Mouse (Mus musculus) inflammation-experienced regulatory T-cells, adult 6 months (primary cell): Measurements from ENCODE around the gene Tmcc1. TPM values are rescaled to one million over a fixed set of nuclear protein-coding genes. Genes with fewer than 3 reads are reported as not detected.
A peak's percentile ranks its signal among the peaks of the same experiment; 100 is the strongest.

Experiments used
- ATAC-seq: one replicate; pipeline ENCODE4 v1.8.0; 2017
- polyA plus RNA-seq, 3 experiments: library from polyadenylated mRNA; unstranded; fragments of 100-300 nt; shearing (Covaris generic); gene quantifications; one replicate each; pipeline ENCODE4 v1.2.1; 2017

Gene Tmcc1
- polyA plus RNA-seq, 3 experiments from 2014 or later: 12.9 to 43.8 (median 31.4) TPM

GRCm38 (mm10) chr6:116010541-116010940 lies 182.7 kb downstream of the Tmcc1 start:
- peak; percentile 63 for ATAC-seq

GRCm38 (mm10) chr6:116009426-116009825 lies 183.9 kb downstream of the Tmcc1 start:
- no peak for ATAC-seq

DNA sequence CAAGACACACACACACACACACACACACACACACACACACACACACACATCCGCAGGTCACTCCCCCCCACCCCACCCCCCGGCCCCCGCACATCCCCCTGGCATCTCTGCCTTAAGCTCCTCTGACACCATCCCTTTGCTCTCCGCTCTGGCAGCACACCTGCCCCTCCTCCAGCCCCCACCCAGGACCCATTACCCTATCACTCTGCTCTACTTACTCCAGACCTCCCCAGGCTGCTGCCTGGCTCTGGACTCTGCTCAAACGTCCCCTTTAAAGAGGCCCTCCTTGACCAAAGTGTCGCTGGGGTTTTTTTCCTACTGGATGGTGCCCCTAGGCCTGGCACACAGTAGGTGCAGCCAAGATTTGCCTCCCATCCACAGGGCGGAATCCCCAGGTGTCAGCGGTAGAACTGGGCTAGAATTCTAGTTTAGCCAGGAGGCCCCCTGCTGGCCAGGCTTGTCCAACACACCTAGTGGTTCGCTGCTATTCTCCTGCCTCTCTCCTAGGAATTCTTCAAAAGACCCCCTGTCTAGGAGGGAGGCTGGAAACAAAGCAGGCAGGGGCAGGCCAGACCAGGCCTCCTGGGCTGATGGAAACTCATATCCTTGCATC lies 185.6 kb downstream of the Tmcc1 start:
- ATAC-seq: peak; percentile 65

DNA sequence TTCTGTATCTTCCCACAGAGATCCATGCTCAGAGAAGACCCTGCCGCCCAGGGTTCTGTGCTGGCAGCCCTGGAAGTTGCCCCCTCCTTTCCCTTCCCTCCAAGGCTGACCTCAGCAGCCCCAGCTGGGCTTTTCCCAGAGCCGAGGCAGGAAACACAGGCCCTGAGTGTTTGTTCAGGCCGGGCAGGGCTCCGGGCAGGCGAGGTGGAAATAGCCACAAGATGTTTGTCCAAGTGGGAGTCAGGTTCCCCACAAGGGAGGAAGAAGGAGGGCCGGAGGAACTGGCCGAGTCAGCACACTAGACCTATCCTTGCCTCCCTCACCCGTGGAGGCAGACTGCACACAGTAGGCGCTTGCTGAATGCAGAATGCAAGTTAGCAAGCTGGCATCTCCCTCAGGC lies 186.6 kb downstream of the Tmcc1 start:
- ATAC-seq: no peak

DNA sequence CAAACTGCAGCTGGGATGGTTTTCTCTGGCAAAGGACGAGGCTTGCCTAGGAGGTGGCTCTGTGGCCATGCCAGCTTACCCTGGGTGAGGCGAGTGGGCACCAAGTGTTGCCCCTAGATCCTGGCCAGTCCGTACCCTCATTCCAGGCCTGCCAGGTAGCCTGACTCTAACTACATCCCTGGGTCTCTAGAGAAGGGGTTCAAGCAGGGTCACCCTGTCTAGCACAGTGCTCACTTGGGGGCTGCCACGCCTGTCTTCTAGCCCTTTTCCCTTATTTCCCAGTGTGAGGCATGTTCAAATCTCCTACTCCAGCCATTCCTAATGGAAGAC lies 187.4 kb downstream of the Tmcc1 start:
- ATAC-seq: no peak

DNA sequence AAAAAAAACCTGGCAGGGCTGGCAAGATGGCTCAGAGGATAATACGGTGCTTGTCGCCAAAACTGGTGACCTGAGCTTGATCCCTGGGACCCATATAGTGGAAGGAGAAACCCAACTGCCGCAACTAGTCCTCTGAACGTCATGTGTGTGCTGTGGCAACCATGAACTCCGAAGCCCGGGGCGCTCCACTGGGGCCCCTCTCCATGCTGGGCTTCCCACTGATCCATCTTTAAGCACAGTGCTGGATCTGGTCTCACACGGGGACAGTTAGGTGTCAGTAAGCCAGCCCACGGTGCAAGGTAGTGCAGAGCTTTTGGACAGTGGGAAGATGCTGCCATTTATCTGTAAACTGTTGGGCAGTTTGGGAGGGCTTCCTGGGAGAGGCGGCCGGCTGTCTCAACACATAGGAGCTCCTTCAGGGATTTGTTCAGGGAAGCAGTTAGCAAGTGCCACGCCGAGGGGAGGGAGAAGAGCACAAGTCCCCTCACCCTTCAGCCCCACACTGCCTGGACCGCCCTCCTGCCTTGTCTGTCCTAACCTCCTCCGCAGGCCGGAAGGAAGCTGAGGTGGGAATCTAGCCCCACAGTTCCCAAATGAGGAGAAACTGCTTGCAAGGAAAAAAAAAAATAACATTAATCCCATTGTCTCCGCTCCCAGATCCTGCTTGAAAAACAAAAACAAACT lies 187.9 kb downstream of the Tmcc1 start:
- ATAC-seq: no peak

GRCm38 (mm10) chr6:116004716-116005115 lies 188.6 kb downstream of the Tmcc1 start:
- no peak for ATAC-seq

- ATAC-seq: no peak
Observed at GRCm38 (mm10) chr6:116004069-116004468, 189.2 kb downstream of the Tmcc1 start.

DNA sequence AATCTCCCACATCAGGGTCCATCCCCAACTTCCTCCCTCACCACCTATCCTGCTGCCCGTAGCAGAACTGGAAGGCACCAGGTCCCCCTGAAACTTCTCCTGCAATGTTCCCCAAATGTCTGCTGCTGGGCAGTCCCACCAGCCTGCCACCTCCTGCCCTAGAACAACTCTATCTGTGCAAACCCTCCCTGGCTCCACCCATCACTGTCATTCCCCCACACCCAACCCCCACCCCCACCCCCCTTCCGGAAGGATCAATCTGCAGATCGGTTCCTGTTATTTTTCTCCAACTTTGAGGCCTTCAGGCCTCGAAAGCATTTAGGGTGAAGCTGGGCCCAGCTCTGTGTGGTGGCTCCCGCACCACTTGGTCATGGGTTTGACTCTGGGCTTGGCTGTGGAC lies 189.8 kb downstream of the Tmcc1 start:
- ATAC-seq: peak; percentile 60

DNA sequence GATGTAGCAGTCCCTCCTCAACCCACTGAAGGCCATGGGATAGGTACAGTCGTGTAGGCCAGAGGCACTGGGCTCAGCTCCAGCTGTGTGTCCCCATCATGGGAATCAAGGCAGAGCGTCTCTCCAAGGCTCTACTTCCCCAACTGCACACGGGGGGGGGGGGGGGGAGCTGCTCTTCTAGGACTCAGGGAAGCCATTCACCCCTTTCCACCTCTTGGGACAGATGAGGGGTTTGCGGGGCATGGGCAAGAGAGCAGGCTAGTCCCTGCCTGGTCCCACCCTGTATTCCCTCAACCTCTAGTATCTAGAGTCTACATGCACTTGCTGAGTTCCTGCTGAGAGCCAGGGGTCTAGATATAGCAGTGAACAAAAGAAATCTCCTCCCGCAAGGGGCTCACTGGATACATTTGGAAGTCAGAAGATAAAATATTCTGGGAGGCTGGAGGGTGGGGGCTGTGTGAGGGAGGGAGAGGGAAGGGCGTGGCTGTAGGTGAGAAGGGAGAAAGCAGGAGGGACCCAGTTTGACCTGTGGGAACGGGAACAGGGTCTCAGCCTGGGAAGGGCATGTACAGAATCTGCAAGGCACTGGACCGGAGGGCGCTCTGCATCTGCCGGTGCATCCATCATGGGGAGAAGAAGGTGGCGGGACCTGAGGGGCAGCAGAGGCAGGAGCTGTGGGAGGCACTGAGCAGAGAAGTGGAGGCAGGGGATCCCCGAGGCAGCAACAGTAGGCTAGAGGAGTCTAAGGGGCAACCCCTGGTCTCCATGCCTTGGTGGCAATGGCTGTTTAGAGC lies 190.8 kb downstream of the Tmcc1 start:
- no peak for ATAC-seq

DNA sequence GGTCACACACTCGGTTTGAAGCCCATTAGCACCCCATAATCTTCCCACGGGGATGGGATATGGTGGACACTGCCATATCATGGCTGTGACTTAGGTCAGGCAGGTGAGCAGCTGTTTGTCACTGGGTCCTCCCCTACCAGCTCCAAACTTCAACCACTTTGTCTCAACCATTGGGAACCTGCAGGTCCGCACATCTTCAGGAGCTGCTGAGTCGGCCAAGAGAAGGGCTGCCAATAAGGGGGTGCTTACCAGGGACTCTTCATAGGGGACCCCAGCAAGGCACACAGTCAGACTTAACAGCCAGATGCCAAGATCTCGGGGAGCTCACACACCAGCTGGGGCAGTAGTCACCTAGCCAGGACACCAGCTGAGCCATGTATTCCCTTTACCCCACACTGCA lies 192.4 kb downstream of the Tmcc1 start:
- no peak for ATAC-seq

DNA sequence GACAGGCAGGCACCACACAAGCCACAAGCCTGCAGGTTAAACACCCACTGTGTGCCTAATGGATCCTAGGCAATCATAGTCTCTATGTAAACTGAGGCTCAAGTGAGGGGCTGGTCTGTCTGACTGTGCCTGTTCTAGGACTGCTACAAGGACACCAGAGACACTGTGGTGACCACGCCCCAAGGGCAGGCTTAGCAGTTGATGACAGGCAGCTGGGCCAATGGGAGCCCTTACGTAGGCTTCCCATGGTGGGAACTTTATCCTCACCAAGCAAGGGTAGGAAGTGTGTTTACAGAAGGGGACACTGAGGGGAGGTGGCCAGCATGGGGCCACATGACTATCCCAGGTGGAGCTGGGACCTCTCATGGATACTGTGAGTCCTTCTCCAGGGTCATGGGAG lies 194.1 kb downstream of the Tmcc1 start:
- ATAC-seq: no peak

DNA sequence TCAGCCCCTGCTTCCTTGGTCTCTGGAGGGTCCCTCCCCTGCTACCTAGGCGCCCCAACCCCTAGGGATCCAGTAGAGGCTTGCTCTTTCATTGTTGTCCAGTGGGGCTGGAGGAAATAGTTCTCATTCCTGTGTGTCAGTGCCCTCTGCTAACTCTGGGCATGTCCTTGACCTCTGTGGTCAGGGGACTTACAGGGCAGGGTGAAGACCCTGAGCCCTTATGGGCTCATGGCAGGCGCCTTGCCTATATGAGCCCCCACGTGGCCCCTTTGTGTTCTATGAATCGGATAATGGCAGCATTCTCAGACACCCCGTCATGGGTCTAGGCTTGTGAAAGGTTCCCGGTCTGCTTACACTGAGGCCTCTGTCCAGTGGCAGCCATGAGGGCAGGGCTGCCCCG lies 194.5 kb downstream of the Tmcc1 start:
- no peak for ATAC-seq

- no peak for ATAC-seq
Observed at GRCm38 (mm10) chr6:115997726-115998311, 195.5 kb downstream of the Tmcc1 start.

DNA sequence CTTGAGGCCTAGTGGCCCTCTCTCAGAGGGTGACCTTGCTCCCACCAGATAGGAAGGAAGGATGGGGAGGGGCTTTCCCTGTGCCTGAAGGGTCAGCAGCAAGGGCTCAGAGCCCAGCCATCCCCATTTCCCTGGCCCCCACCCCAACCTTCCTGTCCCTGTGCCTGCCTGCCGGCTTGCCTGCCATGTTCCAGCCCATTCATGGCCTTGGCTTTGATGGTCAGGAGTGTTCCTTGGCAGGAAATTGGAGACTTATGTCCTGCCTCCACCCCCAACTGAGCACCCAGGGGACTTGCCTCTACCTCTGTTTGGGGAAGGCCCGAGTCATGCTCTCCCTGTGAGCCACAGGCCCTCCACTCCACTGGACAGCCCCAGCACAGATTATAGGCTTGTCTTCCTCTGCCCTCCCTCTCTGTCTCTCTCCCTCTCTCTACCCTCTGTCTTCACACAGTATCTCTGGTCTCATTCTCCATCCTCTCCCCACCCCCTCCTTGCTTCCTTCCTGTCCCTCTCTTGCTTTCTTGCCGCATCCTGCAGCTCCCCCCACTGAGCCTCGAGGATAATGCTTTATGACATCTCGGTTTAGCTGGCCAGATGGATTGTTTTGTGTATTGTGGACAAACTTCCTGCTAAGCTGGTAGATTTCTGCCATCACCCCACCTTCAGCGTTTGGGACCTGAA lies 197.0 kb downstream of the Tmcc1 start:
- ATAC-seq: peak; percentile 67

DNA sequence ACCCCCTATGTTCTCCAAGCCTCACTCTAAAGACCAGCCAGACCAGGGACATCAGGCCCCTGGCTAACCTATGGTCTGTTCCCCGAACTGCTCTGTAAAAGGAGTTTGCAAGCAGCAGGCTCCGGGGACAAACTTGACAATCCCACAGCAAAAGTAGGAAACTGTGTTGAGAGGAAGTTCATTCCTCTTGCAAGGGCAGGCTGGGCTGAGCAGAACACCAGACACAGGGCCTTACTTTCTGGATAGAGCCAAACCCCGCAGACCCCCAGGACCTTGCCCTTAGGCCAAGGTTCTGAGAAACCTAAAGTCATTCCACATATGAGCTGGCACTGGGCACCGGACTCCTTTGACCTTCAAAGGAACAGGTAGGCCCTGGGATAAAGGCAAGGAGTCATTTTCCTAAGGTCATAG lies 197.8 kb downstream of the Tmcc1 start:
- ATAC-seq: no peak

- ATAC-seq: peak; percentile 66
Observed at GRCm38 (mm10) chr6:115994877-115995520, 198.3 kb downstream of the Tmcc1 start, which contains the start of gene Plxnd1. Gene Plxnd1 (minus strand): TSS chr6:115995005.

DNA sequence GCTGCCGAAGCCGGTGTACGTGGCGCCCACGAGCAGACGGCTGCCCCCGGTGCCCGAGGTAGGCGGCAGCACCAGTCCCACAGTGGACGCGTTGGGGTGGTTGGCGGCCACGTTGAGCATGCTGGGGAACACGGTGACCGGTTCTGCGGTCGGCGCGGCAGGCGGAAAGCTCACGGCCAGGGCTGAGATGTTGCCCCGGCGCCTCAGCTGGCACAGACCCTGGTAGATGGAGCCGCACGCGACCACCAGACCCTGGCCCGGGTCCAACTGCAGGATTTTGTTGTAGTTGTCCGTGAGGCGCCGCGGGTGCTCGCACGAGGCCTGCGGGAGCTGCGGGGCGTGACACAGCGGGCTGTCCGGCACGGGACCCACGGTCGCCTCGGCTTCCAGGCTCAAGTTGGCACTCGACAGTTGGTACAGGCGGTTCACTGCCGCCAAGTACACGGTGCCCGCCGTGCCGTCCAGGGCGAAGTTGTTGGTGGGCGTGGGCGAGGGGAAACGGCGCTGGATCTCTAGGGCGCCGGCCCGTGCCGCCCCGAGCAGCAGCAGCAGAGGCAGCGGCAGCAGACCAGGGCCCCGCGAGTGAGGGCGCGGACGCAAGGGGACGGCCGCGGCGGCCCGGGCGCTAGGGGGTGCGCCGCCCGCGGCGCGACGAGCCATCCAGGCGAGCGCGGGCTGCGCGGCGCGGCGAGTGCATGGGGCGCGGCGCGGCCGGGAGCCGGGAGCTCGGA lies 199.0 kb downstream of the Tmcc1 start:
- no peak for ATAC-seq

DNA sequence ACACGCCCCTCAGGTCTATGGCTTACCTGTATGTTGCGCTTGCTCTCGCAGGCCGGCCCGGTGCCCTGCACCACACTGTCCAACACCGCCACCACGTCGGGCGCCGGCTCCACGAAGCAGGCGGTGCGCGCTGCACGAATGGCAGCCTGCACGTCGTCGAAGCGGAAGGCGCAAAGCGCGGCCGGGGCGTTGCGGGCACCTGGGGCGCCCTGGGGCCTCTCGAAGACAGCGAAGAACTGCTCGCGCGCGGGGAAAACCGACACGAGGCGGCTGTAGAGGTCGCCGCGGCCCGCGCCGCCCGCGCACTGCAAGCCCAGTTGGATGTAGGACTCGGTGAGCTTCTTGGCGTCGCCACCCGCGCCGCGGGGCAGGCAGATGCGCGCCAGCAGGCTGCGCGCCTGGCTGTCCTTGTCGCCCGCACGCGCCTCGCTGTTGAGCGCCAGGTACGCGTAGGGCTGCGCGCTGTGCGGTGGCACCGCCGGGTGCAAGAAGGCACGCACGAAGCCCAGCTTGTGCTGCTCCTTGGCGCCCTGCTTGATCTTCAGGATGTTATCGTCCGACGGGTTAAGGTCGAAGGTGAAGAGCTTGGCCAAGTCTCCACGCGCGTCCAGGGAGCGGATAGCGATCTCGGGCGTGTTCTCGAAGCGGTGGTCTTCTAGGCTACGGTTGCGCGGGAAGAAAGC lies 199.7 kb downstream of the Tmcc1 start:
- ATAC-seq: peak; percentile 9

- ATAC-seq: no peak
Observed at GRCm38 (mm10) chr6:115992981-115993380, 200.3 kb downstream of the Tmcc1 start.
